In the genomic region with DNA sequence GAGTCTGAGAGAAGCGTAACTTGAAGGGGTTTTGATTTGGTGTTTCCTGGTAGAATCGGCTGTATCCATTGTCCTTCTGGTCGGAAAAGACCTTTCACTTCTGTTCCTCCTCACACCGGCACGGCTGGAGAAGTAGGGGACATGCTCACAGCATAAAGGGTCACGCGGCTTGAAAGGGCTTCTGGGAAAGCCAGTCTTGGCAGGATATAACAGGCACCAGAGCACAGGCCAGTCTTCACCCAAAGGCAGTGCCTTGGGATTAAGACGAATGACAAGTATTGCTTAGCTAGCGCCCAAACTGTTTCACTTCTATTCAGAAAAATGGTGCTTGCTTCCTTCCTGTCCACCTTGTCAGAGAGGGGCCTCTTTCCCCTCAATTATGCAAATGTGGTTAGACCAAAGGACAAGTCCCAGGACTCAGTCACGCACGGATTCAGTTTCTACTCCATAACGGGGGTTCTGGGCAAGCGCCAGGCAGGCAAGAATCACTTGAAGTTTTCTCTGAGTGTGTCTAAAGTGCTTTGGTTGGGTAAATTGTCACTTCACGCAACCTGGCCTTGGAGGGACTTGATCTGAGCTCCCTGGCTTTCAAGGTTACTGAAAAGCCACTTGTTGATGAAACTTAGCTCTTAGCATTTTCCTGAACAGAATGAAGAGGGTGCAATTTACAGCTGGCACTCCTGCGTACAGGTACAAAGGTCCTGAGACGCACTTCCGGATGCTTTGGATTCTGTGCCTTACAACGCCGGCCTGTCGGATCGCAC, we compare ENCODE assay signal across 10 mouse cellular contexts. TPM values are rescaled to one million over a fixed set of nuclear protein-coding genes. Genes with fewer than 3 reads are reported as not detected.
DNase-seq lines count a peak whose midpoint lies in the region; ATAC-seq and TF ChIP-seq lines count a peak whose summit lies in the region.
"Had no signal": no experiment of that assay in that cellular context is flagged by ENCODE, and none has a peak within 500 bp of the region (broad histone marks: within the 10 kb centered on the region; RNA-seq: fewer than 3 reads in every experiment).

No protein-coding gene starts in this region.

- H3K4me1 ChIP-seq in liver, embryonic 12.5 days = peaks cover 4% of the 10 kb centered on the region; the same call in 1 of the 2 replicates
- no peaks in the 10 kb centered on the region; the same call in 1 of the 2 replicates for H3K4me1 ChIP-seq in liver, embryonic 11.5 days (replicated peaks; ENCODE audit: control insufficient read depth, insufficient read depth, low read length)
- peaks cover 11% of the 10 kb centered on the region; the same call in 1 of the 2 replicates for H3K4me1 ChIP-seq in intestine, embryonic 14.5 days (replicated peaks; ENCODE audit: control insufficient read depth, insufficient read depth, low read length)
- H3K4me1 ChIP-seq in lung, embryonic 14.5 days (ENCODE audit: insufficient read depth) = peaks cover 4% of the 10 kb centered on the region; the same call in 1 of the 2 replicates
- H3K4me1 ChIP-seq in stomach, embryonic 16.5 days (ENCODE audit: control insufficient read depth, insufficient read depth, low read length) = peaks cover 8% of the 10 kb centered on the region; the same call in 1 of the 2 replicates

- no peak for DNase-seq in liver, embryonic 11.5 days (ENCODE audit: low spot score)
- peak; percentile 67 for DNase-seq in intestine, embryonic 14.5 days (ENCODE audit: low spot score)
- peak; percentile 38 for DNase-seq in lung, embryonic 14.5 days
- DNase-seq in left cerebral cortex, adult 11 months (ENCODE audit: low spot score) = no peak
- DNase-seq in cerebellum, adult 11 months = no peak
- DNase-seq: gastrocnemius, postnatal 14 days had no signal

- no peaks in the 10 kb centered on the region for H3K27me3 ChIP-seq in liver, embryonic 12.5 days (replicated peaks)
- H3K27me3 ChIP-seq in liver, embryonic 11.5 days (replicated peaks; ENCODE audit: control insufficient read depth, insufficient read depth, low read length) = no peaks in the 10 kb centered on the region
- no peaks in the 10 kb centered on the region for H3K27me3 ChIP-seq in intestine, embryonic 14.5 days (replicated peaks; ENCODE audit: control insufficient read depth, insufficient read depth, low read length)
- H3K27me3 ChIP-seq in lung, embryonic 14.5 days (ENCODE audit: insufficient read depth, low read length) = no peaks in the 10 kb centered on the region
- H3K27me3 ChIP-seq in stomach, embryonic 16.5 days (ENCODE audit: control insufficient read depth, insufficient read depth, low read length) = no peaks in the 10 kb centered on the region
- H3K27me3 ChIP-seq: Patski had no signal

- no peaks in the 10 kb centered on the region for H3K36me3 ChIP-seq in liver, embryonic 12.5 days
- no peaks in the 10 kb centered on the region for H3K36me3 ChIP-seq in liver, embryonic 11.5 days (ENCODE audit: control insufficient read depth, insufficient read depth, low read length)
- no peaks in the 10 kb centered on the region for H3K36me3 ChIP-seq in intestine, embryonic 14.5 days (ENCODE audit: control insufficient read depth, insufficient read depth, low read length)
- no peaks in the 10 kb centered on the region for H3K36me3 ChIP-seq in lung, embryonic 14.5 days (ENCODE audit: insufficient read depth)
- no peaks in the 10 kb centered on the region for H3K36me3 ChIP-seq in stomach, embryonic 16.5 days (ENCODE audit: control insufficient read depth, insufficient read depth, low read length)
- H3K36me3 ChIP-seq: limb, embryonic 13.5 days had no signal

- H3K27ac ChIP-seq in liver, embryonic 12.5 days = peak overlapping the region; percentile 14; the same call in 1 of the 2 replicates
- H3K27ac ChIP-seq in liver, embryonic 11.5 days (ENCODE audit: low read depth, low read length) = no peak overlapping the region
- no peak overlapping the region for H3K27ac ChIP-seq in intestine, embryonic 14.5 days (ENCODE audit: low read depth)
- H3K27ac ChIP-seq in lung, embryonic 14.5 days (ENCODE audit: low read depth) = no peak overlapping the region
- no peak overlapping the region for H3K27ac ChIP-seq in stomach, embryonic 16.5 days (ENCODE audit: low read length)
- H3K27ac ChIP-seq: limb, embryonic 13.5 days had no signal

- 60% methylated on average over 21 of the region's 21 CpGs for WGBS in liver, embryonic 12.5 days (ENCODE audit: insufficient replicate concordance)
- 69% methylated on average over 21 of the region's 21 CpGs for WGBS in liver, embryonic 11.5 days
- 55% methylated on average over 21 of the region's 21 CpGs for WGBS in intestine, embryonic 14.5 days
- WGBS in lung, embryonic 14.5 days = 56% methylated on average over 21 of the region's 21 CpGs
- 63% methylated on average over 21 of the region's 21 CpGs for WGBS in stomach, embryonic 16.5 days

- H3K9me3 ChIP-seq in liver, embryonic 12.5 days (replicated peaks) = no peaks in the 10 kb centered on the region
- H3K9me3 ChIP-seq in liver, embryonic 11.5 days (ENCODE audit: control insufficient read depth, low read length) = no peaks in the 10 kb centered on the region
- H3K9me3 ChIP-seq in intestine, embryonic 14.5 days (ENCODE audit: control insufficient read depth, low read length) = no peaks in the 10 kb centered on the region
- H3K9me3 ChIP-seq in lung, embryonic 14.5 days (ENCODE audit: low read depth, low read length) = no peaks in the 10 kb centered on the region
- no peaks in the 10 kb centered on the region for H3K9me3 ChIP-seq in stomach, embryonic 16.5 days (replicated peaks; ENCODE audit: control insufficient read depth, low read length)
- H3K9me3 ChIP-seq: limb, embryonic 13.5 days had no signal

- H3K4me3 ChIP-seq in liver, embryonic 12.5 days = no peak overlapping the region
- H3K4me3 ChIP-seq in liver, embryonic 11.5 days (ENCODE audit: low read depth, low read length) = no peak overlapping the region
- H3K4me3 ChIP-seq in intestine, embryonic 14.5 days (ENCODE audit: low read depth, low read length) = no peak overlapping the region
- H3K4me3 ChIP-seq in lung, embryonic 14.5 days (ENCODE audit: low read depth, low read length) = no peak overlapping the region
- H3K4me3 ChIP-seq in stomach, embryonic 16.5 days (replicated peaks; ENCODE audit: low read length) = no peak overlapping the region
- H3K4me3 ChIP-seq: limb, embryonic 13.5 days had no signal

- no peak overlapping the region for H3K9ac ChIP-seq in liver, embryonic 12.5 days
- H3K9ac ChIP-seq in liver, embryonic 11.5 days (ENCODE audit: low read depth, low read length) = no peak overlapping the region
- H3K9ac ChIP-seq in intestine, embryonic 14.5 days (ENCODE audit: low read length) = no peak overlapping the region
- no peak overlapping the region for H3K9ac ChIP-seq in lung, embryonic 14.5 days
- H3K9ac ChIP-seq in stomach, embryonic 16.5 days (ENCODE audit: low read length) = no peak overlapping the region; the same call in 1 of the 2 replicates
- H3K9ac ChIP-seq: limb, embryonic 13.5 days had no signal

- no peak overlapping the region for H3K4me2 ChIP-seq in liver, embryonic 12.5 days
- no peak overlapping the region for H3K4me2 ChIP-seq in liver, embryonic 11.5 days
- H3K4me2 ChIP-seq in intestine, embryonic 14.5 days (ENCODE audit: low read length) = no peak overlapping the region
- peak overlapping the region; percentile 30 for H3K4me2 ChIP-seq in lung, embryonic 14.5 days
- peak overlapping the region; percentile 6; the same call in 1 of the 2 replicates for H3K4me2 ChIP-seq in stomach, embryonic 16.5 days (ENCODE audit: low read depth, low read length)
- H3K4me2 ChIP-seq: limb, embryonic 13.5 days had no signal

- no peak for ATAC-seq in liver, embryonic 12.5 days
- no peak for ATAC-seq in liver, embryonic 11.5 days (replicated peaks; ENCODE audit: low FRiP score)
- 0 out of 2 replicates have a peak, but pooled peaks have one; percentile 64 for ATAC-seq in intestine, embryonic 14.5 days (replicated peaks; ENCODE audit: low FRiP score, low TSS enrichment, low read depth)
- ATAC-seq in lung, embryonic 14.5 days (ENCODE audit: insufficient read depth) = peak; percentile 42; the same call in 1 of the 2 replicates
- no peak for ATAC-seq in stomach, embryonic 16.5 days (ENCODE audit: insufficient read depth, low FRiP score)
- ATAC-seq: Patski had no signal

- no peak for TF ChIP-seq CTCF in lung, embryonic 14.5 days (IDR thresholded peaks at IDR 0.05; ENCODE audit: low read depth)

RNA-seq across cellular contexts. Expression of a gene that starts 3.1 kb away (rescaled TPM):
- polyA plus RNA-seq in liver, embryonic 12.5 days (2016; fragmentation: Nextera tagmentation; extraction: Ambion mirVana) = 1.9 and 2.0 TPM in 2 replicates
- polyA plus RNA-seq in liver, embryonic 11.5 days (2014; fragmentation: Nextera tagmentation; extraction: Ambion mirVana) = 2.4 and 2.9 TPM in 2 replicates
- 0.30 and 0.65 TPM in 2 replicates for polyA plus RNA-seq in intestine, embryonic 14.5 days (2014; fragmentation: Nextera tagmentation; extraction: Ambion mirVana)
- 0.26 and 0.53 TPM in 2 replicates for polyA plus RNA-seq in lung, embryonic 14.5 days (2014; fragmentation: Nextera tagmentation; extraction: Ambion mirVana)
- polyA plus RNA-seq in stomach, embryonic 16.5 days (2015; fragmentation: Nextera tagmentation; extraction: Ambion mirVana) = 2.5 and 2.8 TPM in 2 replicates

Comparison
In these comparisons a context has a peak if more than half of its experiments do, and no peak if none do; other contexts are left out.
1. ATAC-seq: peak in intestine, embryonic 14.5 days (single experiment) and lung, embryonic 14.5 days (single experiment); none in liver, embryonic 12.5 days (single experiment), liver, embryonic 11.5 days (single experiment) and stomach, embryonic 16.5 days (single experiment).
2. H3K4me2 ChIP-seq: peak in lung, embryonic 14.5 days (single experiment) and stomach, embryonic 16.5 days (single experiment); none in liver, embryonic 12.5 days (single experiment), liver, embryonic 11.5 days (single experiment) and intestine, embryonic 14.5 days (single experiment).
3. DNase-seq: peak in intestine, embryonic 14.5 days (single experiment) and lung, embryonic 14.5 days (single experiment); none in liver, embryonic 11.5 days (single experiment), left cerebral cortex, adult 11 months (single experiment) and cerebellum, adult 11 months (single experiment).